Comparison of ENCODE assay signal across 24 mouse cellular contexts in the genomic region with DNA sequence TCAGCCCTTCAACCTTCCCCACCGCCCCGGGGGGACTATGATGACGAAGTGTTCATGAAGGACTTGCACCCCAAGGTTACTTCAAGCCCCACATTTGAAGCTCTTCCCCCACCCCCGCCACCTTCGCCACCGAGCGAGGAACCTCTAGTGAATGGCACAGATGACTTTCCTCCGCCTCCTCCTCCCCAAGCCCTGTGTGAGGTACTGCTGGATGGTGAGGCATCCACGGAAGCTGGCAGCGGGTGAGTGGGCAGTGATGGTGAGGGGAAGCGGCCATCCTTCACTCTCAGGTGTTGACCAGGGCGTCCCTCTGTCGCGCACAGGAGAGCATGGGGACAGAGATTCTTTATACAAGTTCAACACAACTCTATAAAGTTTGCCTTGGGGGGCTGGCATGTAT.
DNase-seq lines count a peak whose midpoint lies in the region; TF ChIP-seq lines count a peak whose summit lies in the region.
"Had no signal": no experiment of that assay in that cellular context is flagged by ENCODE, and none has a peak within 500 bp of the region (broad histone marks: within the 10 kb centered on the region; RNA-seq: fewer than 3 reads in every experiment).

No protein-coding gene starts in this region.

- TF ChIP-seq CTCF in E14TG2a.4 (conservative IDR thresholded peaks at IDR 0.05; ENCODE audit: low read length) (no peak), ES-Bruce4 (IDR thresholded peaks at IDR 0.05; ENCODE audit: low read depth, low read length) (no peak)
- no peak for TF ChIP-seq CTCF in kidney, adult 2 months (conservative IDR thresholded peaks at IDR 0.05; ENCODE audit: insufficient read depth, insufficient read length, low read depth, low read length)

- no peaks in the 10 kb centered on the region for H3K9me3 ChIP-seq in E14TG2a.4 (ENCODE audit: low read length)
- no peaks in the 10 kb centered on the region for H3K9me3 ChIP-seq in ES-Bruce4 (replicated peaks; ENCODE audit: control insufficient read depth, insufficient read depth, low read length, poor library complexity, severe bottlenecking)
- H3K9me3 ChIP-seq: embryonic facial prominence, embryonic 13.5 days; embryonic facial prominence, embryonic 15.5 days; forebrain, embryonic 10.5 days; forebrain, embryonic 12.5 days had no signal

- TF ChIP-seq EP300 in ES-Bruce4 (IDR thresholded peaks at IDR 0.05; ENCODE audit: insufficient read depth, low read depth, low read length), result no peak

- peaks cover 55% of the 10 kb centered on the region for H3K4me1 ChIP-seq in E14TG2a.4 (replicated peaks; ENCODE audit: low read depth, low read length)
- no peaks in the 10 kb centered on the region for H3K4me1 ChIP-seq in ES-Bruce4 (ENCODE audit: control insufficient read depth, insufficient read depth, low read length)
- H3K4me1 ChIP-seq in kidney, adult 2 months (ENCODE audit: control insufficient read depth, insufficient read depth, low read length), result no peaks in the 10 kb centered on the region
- H3K4me1 ChIP-seq: forebrain, embryonic 10.5 days had no signal

- peak; percentile 36 to 62 for DNase-seq in left cerebral cortex, adult 18-20 months (ENCODE audit: low spot score in 2 of 2)
- DNase-seq in left cerebral cortex, adult 11 months (ENCODE audit: low spot score), result no peak
- peak; percentile 49 for DNase-seq in brain, adult 2 months (ENCODE audit: low read depth, low spot score)
- no peak for DNase-seq in kidney, adult 2 months
- DNase-seq in kidney, postnatal 4 days, result no peak
- DNase-seq: adrenal gland, adult 8-10 months; adrenal gland, postnatal 14 days; adrenal gland, postnatal 36 days; cerebellum, adult 11 months; cerebellum, adult 18-20 months; cerebellum, adult 8-10 months; cerebellum, adult 9-11 months; cerebellum, postnatal 14 days; cerebellum, postnatal 36 days; embryo, embryonic 11 days had no signal

- WGBS in kidney, adult 2 months, result 91% methylated on average over 14 of the region's 14 CpGs

- H3K27me3 ChIP-seq in E14TG2a.4 (ENCODE audit: insufficient read depth, low read length), result no peaks in the 10 kb centered on the region
- no peaks in the 10 kb centered on the region for H3K27me3 ChIP-seq in ES-Bruce4 (ENCODE audit: control insufficient read depth, insufficient read depth, low read length, poor library complexity, severe bottlenecking)
- H3K27me3 ChIP-seq in kidney, adult 2 months (replicated peaks; ENCODE audit: control insufficient read depth, insufficient read depth, low read length), result no peaks in the 10 kb centered on the region
- H3K27me3 ChIP-seq: embryonic facial prominence, embryonic 13.5 days; embryonic facial prominence, embryonic 15.5 days; forebrain, embryonic 12.5 days; Patski had no signal

- H3K9ac ChIP-seq in ES-Bruce4 (ENCODE audit: low read depth, poor library complexity, severe bottlenecking), result no peak overlapping the region
- H3K9ac ChIP-seq: embryonic facial prominence, embryonic 13.5 days; embryonic facial prominence, embryonic 15.5 days; forebrain, embryonic 12.5 days had no signal

- no peak overlapping the region for H3K27ac ChIP-seq in ES-Bruce4 (ENCODE audit: insufficient read depth, low read length)
- no peak overlapping the region for H3K27ac ChIP-seq in kidney, adult 2 months (ENCODE audit: insufficient read depth, low read depth, low read length)
- H3K27ac ChIP-seq: embryonic facial prominence, embryonic 13.5 days; embryonic facial prominence, embryonic 15.5 days; forebrain, embryonic 10.5 days had no signal

- H3K36me3 ChIP-seq in E14TG2a.4 (ENCODE audit: insufficient read depth, low read length) (peaks cover 85% of the 10 kb centered on the region), ES-Bruce4 (ENCODE audit: control insufficient read depth, insufficient read depth, low read length, poor library complexity, severe bottlenecking) (peaks cover 11% of the 10 kb centered on the region)
- H3K36me3 ChIP-seq in kidney, adult 2 months (ENCODE audit: control insufficient read depth, insufficient read depth, low read length), result peaks cover 2% of the 10 kb centered on the region; the same call in 1 of the 2 replicates
- H3K36me3 ChIP-seq: embryonic facial prominence, embryonic 15.5 days; G1E had no signal

- no peak for TF ChIP-seq POLR2A in ES-Bruce4 (IDR thresholded peaks at IDR 0.05; ENCODE audit: insufficient read depth, low read length)
- TF ChIP-seq POLR2A in kidney, adult 2 months (IDR thresholded peaks at IDR 0.05; ENCODE audit: low read depth, low read length), result no peak

- H3K4me3 ChIP-seq in E14TG2a.4 (replicated peaks; ENCODE audit: low read length), result peak overlapping the region; percentile 67
- H3K4me3 ChIP-seq in ES-Bruce4 (ENCODE audit: low read depth, low read length), result peak overlapping the region; percentile 35
- H3K4me3 ChIP-seq in kidney, adult 2 months (ENCODE audit: insufficient read depth, low read depth, low read length), result no peak overlapping the region
- H3K4me3 ChIP-seq: embryonic facial prominence, embryonic 13.5 days; embryonic facial prominence, embryonic 15.5 days; erythroblast, embryonic 14.5 days; forebrain, embryonic 10.5 days; forebrain, embryonic 12.5 days had no signal

Comparison
In these comparisons a context has a peak if more than half of its experiments do, and no peak if none do; other contexts are left out.
1. DNase-seq: peak in left cerebral cortex, adult 18-20 months (2 of 2) and brain, adult 2 months (single experiment); none in left cerebral cortex, adult 11 months (single experiment), kidney, adult 2 months (single experiment) and kidney, postnatal 4 days (0 of 2).